Mouse (Mus musculus) cerebellum, adult 2 months (tissue): ENCODE results near the gene Trim68.

ENCODE experiments used
- CTCF ChIP-seq: fragments of 200-500 bp; IDR thresholded peaks from 2 replicates; pipeline ENCODE4 v1.5.1; 2011; ENCODE audit warnings: low read depth, mild to moderate bottlenecking, control low read depth, low read length, moderate library complexity, borderline replicate concordance; ENCODE audit not compliant: insufficient read depth
- POLR2A ChIP-seq: fragments of 200-500 bp; IDR thresholded peaks from 2 replicates; pipeline ENCODE4 v1.6.1; 2011; ENCODE audit warnings: low read length, control low read depth, borderline replicate concordance; ENCODE audit not compliant: insufficient read depth

- TF ChIP-seq CTCF: no peak
- TF ChIP-seq POLR2A: no peak
Observed at GRCm38 (mm10) chr7:102658523-102658922, 28.6 kb downstream of the Trim68 start, which contains the start of gene Olfr555.
